In genomic region chr17:16599671-16600070, GRCm38 (mm10) we compare ENCODE assay signal across 19 mouse cellular contexts.
DNase-seq lines count a peak whose midpoint lies in the region; ATAC-seq and TF ChIP-seq lines count a peak whose summit lies in the region.
"Had no signal": no experiment of that assay in that cellular context is flagged by ENCODE, and none has a peak within 500 bp of the region (broad histone marks: within the 10 kb centered on the region; RNA-seq: fewer than 3 reads in every experiment).

No protein-coding gene starts in this region.

- peak; percentile 81 for ATAC-seq in forebrain, embryonic 13.5 days
- ATAC-seq in forebrain, embryonic 11.5 days (replicated peaks; ENCODE audit: low FRiP score), result no peak
- peak; percentile 90 for ATAC-seq in forebrain, postnatal 0 days
- ATAC-seq in intestine, postnatal 0 days, result no peak

- no peaks in the 10 kb centered on the region for H3K36me3 ChIP-seq in forebrain, embryonic 13.5 days (ENCODE audit: poor library complexity, severe bottlenecking)
- H3K36me3 ChIP-seq in forebrain, embryonic 11.5 days (ENCODE audit: control insufficient read depth, insufficient read depth, low read length), result no peaks in the 10 kb centered on the region
- no peaks in the 10 kb centered on the region for H3K36me3 ChIP-seq in forebrain, postnatal 0 days (ENCODE audit: insufficient read depth)
- H3K36me3 ChIP-seq in intestine, postnatal 0 days (ENCODE audit: control insufficient read depth, insufficient read depth), result no peaks in the 10 kb centered on the region
- H3K36me3 ChIP-seq: heart, embryonic 10.5 days; kidney, embryonic 15.5 days; limb, embryonic 15.5 days; stomach, embryonic 15.5 days had no signal

- no peak for TF ChIP-seq CTCF in forebrain, postnatal 0 days (IDR thresholded peaks at IDR 0.05; ENCODE audit: low read depth)
- no peak for TF ChIP-seq CTCF in intestine, postnatal 0 days (IDR thresholded peaks at IDR 0.05; ENCODE audit: low read depth)

- no peaks in the 10 kb centered on the region for H3K9me3 ChIP-seq in forebrain, embryonic 13.5 days (replicated peaks)
- no peaks in the 10 kb centered on the region for H3K9me3 ChIP-seq in forebrain, embryonic 11.5 days (ENCODE audit: control insufficient read depth, low read length)
- no peaks in the 10 kb centered on the region for H3K9me3 ChIP-seq in forebrain, postnatal 0 days (ENCODE audit: low read length)
- H3K9me3 ChIP-seq in intestine, postnatal 0 days (ENCODE audit: control insufficient read depth), result no peaks in the 10 kb centered on the region
- H3K9me3 ChIP-seq: heart, embryonic 10.5 days; kidney, embryonic 15.5 days; limb, embryonic 15.5 days; stomach, embryonic 15.5 days had no signal

- no peak overlapping the region for H3K4me2 ChIP-seq in forebrain, embryonic 13.5 days
- H3K4me2 ChIP-seq in forebrain, embryonic 11.5 days (ENCODE audit: low read depth, low read length, severe bottlenecking), result no peak overlapping the region
- no peak overlapping the region for H3K4me2 ChIP-seq in forebrain, postnatal 0 days (ENCODE audit: low read depth)
- H3K4me2 ChIP-seq in intestine, postnatal 0 days (replicated peaks; ENCODE audit: low read depth), result no peak overlapping the region
- H3K4me2 ChIP-seq: kidney, embryonic 15.5 days; limb, embryonic 15.5 days; stomach, embryonic 15.5 days had no signal

- no peak overlapping the region for H3K9ac ChIP-seq in forebrain, embryonic 13.5 days
- H3K9ac ChIP-seq in forebrain, embryonic 11.5 days (ENCODE audit: low read length), result no peak overlapping the region
- H3K9ac ChIP-seq in forebrain, postnatal 0 days, result no peak overlapping the region
- H3K9ac ChIP-seq in intestine, postnatal 0 days (ENCODE audit: low read depth, low read length), result no peak overlapping the region
- H3K9ac ChIP-seq: kidney, embryonic 15.5 days; limb, embryonic 15.5 days; stomach, embryonic 15.5 days had no signal

- WGBS in forebrain, embryonic 13.5 days, result 40% methylated on average over 3 of the region's 3 CpGs
- 56% methylated on average over 3 of the region's 3 CpGs for WGBS in forebrain, embryonic 11.5 days
- WGBS in forebrain, postnatal 0 days, result 14% methylated on average over 3 of the region's 3 CpGs
- 50% methylated on average over 3 of the region's 3 CpGs for WGBS in intestine, postnatal 0 days

- no peak overlapping the region for H3K27ac ChIP-seq in forebrain, embryonic 13.5 days
- no peak overlapping the region for H3K27ac ChIP-seq in forebrain, embryonic 11.5 days (ENCODE audit: low read depth, low read length)
- H3K27ac ChIP-seq in forebrain, postnatal 0 days (ENCODE audit: low read depth, low read length), result no peak overlapping the region
- H3K27ac ChIP-seq in intestine, postnatal 0 days (ENCODE audit: low read depth, low read length), result no peak overlapping the region
- H3K27ac ChIP-seq: heart, embryonic 10.5 days; kidney, embryonic 15.5 days; layer of hippocampus, adult 2 months; left cerebral cortex, adult 2 months; limb, embryonic 15.5 days; stomach, embryonic 15.5 days had no signal

- no peaks in the 10 kb centered on the region for H3K27me3 ChIP-seq in forebrain, embryonic 13.5 days
- H3K27me3 ChIP-seq in forebrain, embryonic 11.5 days (ENCODE audit: control insufficient read depth, insufficient read depth, low read length), result no peaks in the 10 kb centered on the region
- H3K27me3 ChIP-seq in forebrain, postnatal 0 days (ENCODE audit: insufficient read depth, low read length), result no peaks in the 10 kb centered on the region
- no peaks in the 10 kb centered on the region for H3K27me3 ChIP-seq in intestine, postnatal 0 days (replicated peaks; ENCODE audit: control insufficient read depth, insufficient read depth, low read length)
- H3K27me3 ChIP-seq: kidney, embryonic 15.5 days; limb, embryonic 15.5 days; stomach, embryonic 15.5 days had no signal

- DNase-seq in forebrain, embryonic 11.5 days (ENCODE audit: low spot score), result no peak
- DNase-seq in layer of hippocampus, postnatal 10 days (ENCODE audit: low spot score in 2 of 2), result peak; percentile 3 to 11
- DNase-seq in layer of hippocampus, adult 11-12 months (ENCODE audit: low spot score), result no peak
- DNase-seq in brain, adult 2 months (ENCODE audit: low read depth, low spot score), result peak; percentile 6
- peak; percentile 66 for DNase-seq in forebrain, postnatal 0 days
- DNase-seq: cerebellum, adult 11 months; gastrocnemius, postnatal 36 days; heart, postnatal 10 days; lung, postnatal 14 days; right cerebral cortex, postnatal 14 days had no signal

- H3K4me1 ChIP-seq in forebrain, embryonic 13.5 days, result no peaks in the 10 kb centered on the region
- H3K4me1 ChIP-seq in forebrain, embryonic 11.5 days (replicated peaks; ENCODE audit: control insufficient read depth, insufficient read depth, low read length), result no peaks in the 10 kb centered on the region
- H3K4me1 ChIP-seq in forebrain, postnatal 0 days (ENCODE audit: insufficient read depth), result no peaks in the 10 kb centered on the region
- H3K4me1 ChIP-seq in intestine, postnatal 0 days (replicated peaks; ENCODE audit: control insufficient read depth, insufficient read depth, low read length), result no peaks in the 10 kb centered on the region
- H3K4me1 ChIP-seq: heart, embryonic 10.5 days; kidney, embryonic 15.5 days; limb, embryonic 15.5 days; stomach, embryonic 15.5 days had no signal

- H3K4me3 ChIP-seq in forebrain, embryonic 13.5 days, result no peak overlapping the region
- no peak overlapping the region for H3K4me3 ChIP-seq in forebrain, embryonic 11.5 days (ENCODE audit: low read depth, low read length)
- H3K4me3 ChIP-seq in forebrain, postnatal 0 days (ENCODE audit: low read depth, low read length), result no peak overlapping the region
- no peak overlapping the region for H3K4me3 ChIP-seq in intestine, postnatal 0 days (ENCODE audit: low read depth, low read length)
- H3K4me3 ChIP-seq: erythroblast, embryonic 14.5 days; heart, embryonic 10.5 days; kidney, embryonic 15.5 days; layer of hippocampus, adult 2 months; left cerebral cortex, adult 2 months; limb, embryonic 15.5 days; stomach, embryonic 15.5 days had no signal

Comparison
In these comparisons a context has a peak if more than half of its experiments do, and no peak if none do; other contexts are left out.
1. ATAC-seq: peak in forebrain, embryonic 13.5 days (single experiment) and forebrain, postnatal 0 days (single experiment); none in forebrain, embryonic 11.5 days (single experiment) and intestine, postnatal 0 days (single experiment).
2. DNase-seq: peak in layer of hippocampus, postnatal 10 days (2 of 2), brain, adult 2 months (single experiment) and forebrain, postnatal 0 days (single experiment); none in forebrain, embryonic 11.5 days (single experiment) and layer of hippocampus, adult 11-12 months (single experiment).